Mouse (Mus musculus): ENCODE measurements around the gene Nudt4. TPM values are rescaled to one million over a fixed set of nuclear protein-coding genes. Genes with fewer than 3 reads are reported as not detected.

Gene Nudt4
- total and polyA plus RNA-seq, 3 experiments, result 21.1 to 35.7 TPM; not detected in 1

- DNase-seq (ENCODE audit: low read depth, low spot score), result no peak
- peaks cover 0 to 10% of the 10 kb centered on the region in 2 experiments; a peak in 1 of 4 replicates for H3K4me1 ChIP-seq (ENCODE audit: control insufficient read depth in 1 of 2, insufficient read depth in 2 of 2, low read length in 2 of 2)
- no peak for TF ChIP-seq SIN3A (IDR thresholded peaks at IDR 0.05; ENCODE audit: low read length)
- TF ChIP-seq RCOR1 (IDR thresholded peaks at IDR 0.05; ENCODE audit: low read depth, low read length), result no peak
- no peak for TF ChIP-seq NELFE (IDR thresholded peaks at IDR 0.05; ENCODE audit: low read depth, low read length)
- TF ChIP-seq UBTF (IDR thresholded peaks at IDR 0.05; ENCODE audit: borderline replicate concordance, insufficient read depth, low read depth, low read length), result no peak
- TF ChIP-seq MYC (IDR thresholded peaks at IDR 0.05; ENCODE audit: low read depth, low read length), result no peak
- H3K4me3 ChIP-seq (ENCODE audit: control insufficient read depth in 1 of 2, insufficient read depth in 1 of 2, low read depth in 2 of 2, low read length in 2 of 2), result no peak overlapping the region
- peaks cover 11% of the 10 kb centered on the region for H3K79me2 ChIP-seq (ENCODE audit: control insufficient read depth, insufficient read depth, low read length, poor library complexity)
- no peaks in the 10 kb centered on the region for H3K9me3 ChIP-seq (replicated peaks; ENCODE audit: insufficient read depth, low read length)
- H3K36me3 ChIP-seq (ENCODE audit: control insufficient read depth in 1 of 2, insufficient read depth in 2 of 2, low read length in 2 of 2), result peaks cover 0 to 12% of the 10 kb centered on the region in 2 experiments; a peak in 2 of 4 replicates
- H3K27ac ChIP-seq (ENCODE audit: control insufficient read depth, low read depth, low read length), result no peak overlapping the region
- no peaks in the 10 kb centered on the region; a peak in 1 of 4 replicates for H3K27me3 ChIP-seq (ENCODE audit: control insufficient read depth in 1 of 2, insufficient read depth in 2 of 2, low read length in 2 of 2)
- H3K9ac ChIP-seq (ENCODE audit: control insufficient read depth, low read depth, low read length, poor library complexity, severe bottlenecking), result no peak overlapping the region
Observed at GRCm38 (mm10) chr10:95567550-95567949, 3.6 kb upstream of the Nudt4 start.

- no peak overlapping the region for H3K9ac ChIP-seq (ENCODE audit: control insufficient read depth, low read depth, low read length, poor library complexity, severe bottlenecking)
- H3K36me3 ChIP-seq (ENCODE audit: control insufficient read depth in 1 of 2, insufficient read depth in 2 of 2, low read length in 2 of 2), result peaks cover 0 to 14% of the 10 kb centered on the region in 2 experiments; a peak in 2 of 4 replicates
- DNase-seq (ENCODE audit: low read depth, low spot score), result no peak
- no peaks in the 10 kb centered on the region for H3K9me3 ChIP-seq (replicated peaks; ENCODE audit: insufficient read depth, low read length)
- peaks cover 17% of the 10 kb centered on the region for H3K79me2 ChIP-seq (ENCODE audit: control insufficient read depth, insufficient read depth, low read length, poor library complexity)
- no peak overlapping the region for H3K4me3 ChIP-seq (ENCODE audit: control insufficient read depth in 1 of 2, insufficient read depth in 1 of 2, low read depth in 2 of 2, low read length in 2 of 2)
- H3K27ac ChIP-seq (ENCODE audit: control insufficient read depth, low read depth, low read length), result no peak overlapping the region
- H3K27me3 ChIP-seq (ENCODE audit: control insufficient read depth in 1 of 2, insufficient read depth in 2 of 2, low read length in 2 of 2), result no peaks in the 10 kb centered on the region
- no peak for TF ChIP-seq RAD21 (IDR thresholded peaks at IDR 0.05; ENCODE audit: low read depth, low read length)
- TF ChIP-seq CHD2 (IDR thresholded peaks at IDR 0.05; ENCODE audit: low read length), result no peak
- TF ChIP-seq TAL1 (IDR thresholded peaks at IDR 0.05; ENCODE audit: low read length), result no peak
- TF ChIP-seq ETS1 (IDR thresholded peaks at IDR 0.05; ENCODE audit: low read depth, low read length), result no peak
- TF ChIP-seq UBTF (IDR thresholded peaks at IDR 0.05; ENCODE audit: borderline replicate concordance, insufficient read depth, low read depth, low read length), result no peak
- no peak for TF ChIP-seq MAX (IDR thresholded peaks at IDR 0.05; ENCODE audit: low read length)
- no peak for TF ChIP-seq EP300 (IDR thresholded peaks at IDR 0.05; ENCODE audit: low read depth in 1 of 2, low read length in 2 of 2)
- no peak for TF ChIP-seq ZC3H11A (IDR thresholded peaks at IDR 0.05; ENCODE audit: low read depth, low read length)
- TF ChIP-seq ZKSCAN1 (IDR thresholded peaks at IDR 0.05; ENCODE audit: low read depth, low read length), result no peak
- no peak for TF ChIP-seq MAFK (IDR thresholded peaks at IDR 0.05; ENCODE audit: borderline replicate concordance, low read depth, low read length)
- TF ChIP-seq TCF12 (IDR thresholded peaks at IDR 0.05; ENCODE audit: low read depth, low read length), result no peak
- TF ChIP-seq MYB (IDR thresholded peaks at IDR 0.05; ENCODE audit: low read depth, low read length), result no peak
- no peak for TF ChIP-seq NELFE (IDR thresholded peaks at IDR 0.05; ENCODE audit: low read depth, low read length)
- no peak for TF ChIP-seq POLR2AphosphoS2 (IDR thresholded peaks at IDR 0.05; ENCODE audit: low read length)
- no peak for TF ChIP-seq ZMIZ1 (IDR thresholded peaks at IDR 0.05; ENCODE audit: low read depth, low read length)
- TF ChIP-seq USF1 (IDR thresholded peaks at IDR 0.05; ENCODE audit: low read depth, low read length), result no peak
- no peak for TF ChIP-seq TBP (IDR thresholded peaks at IDR 0.05; ENCODE audit: low read depth, low read length)
- TF ChIP-seq GATA1 (IDR thresholded peaks at IDR 0.05; ENCODE audit: low read depth, low read length), result no peak
- no peak for TF ChIP-seq POLR2AphosphoS5 (IDR thresholded peaks at IDR 0.05; ENCODE audit: borderline replicate concordance, low read depth, low read length)
- H3K4me1 ChIP-seq (ENCODE audit: control insufficient read depth in 1 of 2, insufficient read depth in 2 of 2, low read length in 2 of 2), result peaks cover 0 to 14% of the 10 kb centered on the region in 2 experiments; a peak in 1 of 4 replicates
Observed at GRCm38 (mm10) chr10:95566786-95567185, 2.8 kb upstream of the Nudt4 start.

Data from MEL (cell line).